Mouse (Mus musculus) lung, postnatal 0 days (tissue): ENCODE results near the gene Mstn.

Source experiments
- CTCF ChIP-seq: IDR thresholded peaks from 2 replicates; pipeline ENCODE4 v1.5.1; 2016; ENCODE audit warnings: antibody characterized with exemption, mild to moderate bottlenecking
- EP300 ChIP-seq: IDR thresholded peaks from 2 replicates; pipeline ENCODE4 v1.6.1; 2016; ENCODE audit warnings: antibody characterized with exemption, mild to moderate bottlenecking, control low read depth

- no peak for TF ChIP-seq CTCF
- no peak for TF ChIP-seq EP300
These were observed 941 bp upstream of the Mstn start for GRCm38 (mm10) chr1:53060499-53060898.
